Mouse (Mus musculus) retina, adult 2 months (tissue): ENCODE results near the gene Tbxa2r.
A peak's percentile ranks its signal among the peaks of the same experiment; 100 is the strongest.

Experiments used
- DNase-seq: peaks from one replicate; pipeline ENCODE4 v3.0.0-alpha.2; 2012; ENCODE audit warnings: low read depth, low spot score

Gene Tbxa2r

DNA sequence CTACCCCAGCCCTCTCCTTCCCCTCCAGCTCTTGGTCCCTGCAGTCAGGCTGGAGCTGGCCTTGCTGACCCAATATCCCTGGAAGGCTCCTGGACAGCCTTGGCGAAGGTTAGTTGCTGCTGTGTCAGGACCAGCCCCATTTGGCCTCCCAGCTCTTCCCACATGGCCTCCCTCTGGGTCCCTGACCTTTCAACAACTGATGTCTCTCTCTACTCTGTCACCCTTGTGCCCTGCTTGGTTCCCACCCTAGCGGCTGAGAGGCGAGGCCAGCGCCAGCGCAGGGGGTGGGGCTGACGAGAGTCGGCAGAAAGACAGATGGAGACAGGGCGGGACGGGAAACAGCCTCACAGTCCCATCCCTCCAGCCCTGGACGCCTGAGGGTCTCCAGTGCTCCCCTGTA is at the start of gene Tbxa2r:
Gene Tbxa2r (plus strand): TSS at position 346 of the 400 bp plus-strand sequence.
- DNase-seq, result no peak

DNA sequence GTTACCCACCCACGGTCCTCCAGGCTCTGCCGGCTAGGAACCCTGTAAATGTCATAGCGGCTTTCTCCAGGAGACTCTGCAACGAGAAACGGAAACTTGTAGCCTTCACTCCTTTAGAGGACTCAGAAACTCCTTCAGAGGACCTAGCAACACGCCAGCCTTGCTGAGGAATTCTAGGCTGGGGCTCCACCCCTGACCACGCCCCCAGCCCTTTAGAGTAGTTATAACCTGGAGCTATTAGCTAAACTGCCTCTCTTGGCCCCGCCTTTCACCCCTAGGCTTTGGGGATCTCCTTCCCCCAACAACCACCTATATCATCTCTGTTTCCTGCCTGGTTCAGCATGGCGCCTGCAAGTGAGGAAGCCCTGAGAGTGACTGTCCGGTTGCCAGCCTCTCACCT is 49.0 kb upstream of the Tbxa2r start:
- no peak for DNase-seq

DNA sequence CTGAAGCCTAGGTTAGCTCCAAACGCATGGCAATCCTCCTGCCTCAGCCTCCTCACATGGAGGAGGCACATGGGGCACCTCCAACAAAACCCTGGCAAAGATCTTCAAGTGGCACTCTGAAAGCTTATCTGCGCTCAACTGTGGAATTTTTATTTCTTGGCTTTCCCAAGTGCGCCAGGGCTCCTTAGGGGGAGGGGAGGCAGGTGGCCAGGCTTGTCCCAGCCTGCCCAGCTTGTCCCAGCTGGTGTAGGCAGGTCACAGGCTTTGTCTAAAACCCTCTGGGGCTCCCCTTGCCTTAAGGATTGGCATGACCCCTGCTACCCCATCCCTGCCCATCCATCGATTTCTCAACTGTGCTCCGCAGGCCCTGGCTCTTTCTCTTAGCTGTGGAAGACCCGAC is 44.3 kb upstream of the Tbxa2r start:
- no peak for DNase-seq

DNA sequence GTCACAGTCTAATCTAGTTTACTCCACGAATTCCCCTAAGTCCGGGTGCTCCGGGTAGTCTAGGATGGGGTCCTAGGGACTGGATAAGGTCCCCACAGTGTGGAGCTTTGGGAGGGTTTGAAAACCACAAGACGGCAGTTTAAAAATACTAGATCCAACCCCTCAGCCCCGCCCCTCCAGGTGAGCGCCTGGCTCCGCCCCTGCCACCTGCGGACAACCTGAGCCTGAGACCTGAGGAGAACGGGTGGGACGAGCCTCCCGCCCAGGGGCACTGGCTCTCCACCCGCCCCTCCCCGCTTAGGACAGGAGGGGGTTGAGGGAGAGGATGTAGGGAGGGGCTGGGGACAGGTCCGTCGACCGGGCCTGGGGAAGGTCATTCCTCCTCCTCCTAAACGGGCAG is 43.8 kb upstream of the Tbxa2r start:
- DNase-seq, result no peak

DNA sequence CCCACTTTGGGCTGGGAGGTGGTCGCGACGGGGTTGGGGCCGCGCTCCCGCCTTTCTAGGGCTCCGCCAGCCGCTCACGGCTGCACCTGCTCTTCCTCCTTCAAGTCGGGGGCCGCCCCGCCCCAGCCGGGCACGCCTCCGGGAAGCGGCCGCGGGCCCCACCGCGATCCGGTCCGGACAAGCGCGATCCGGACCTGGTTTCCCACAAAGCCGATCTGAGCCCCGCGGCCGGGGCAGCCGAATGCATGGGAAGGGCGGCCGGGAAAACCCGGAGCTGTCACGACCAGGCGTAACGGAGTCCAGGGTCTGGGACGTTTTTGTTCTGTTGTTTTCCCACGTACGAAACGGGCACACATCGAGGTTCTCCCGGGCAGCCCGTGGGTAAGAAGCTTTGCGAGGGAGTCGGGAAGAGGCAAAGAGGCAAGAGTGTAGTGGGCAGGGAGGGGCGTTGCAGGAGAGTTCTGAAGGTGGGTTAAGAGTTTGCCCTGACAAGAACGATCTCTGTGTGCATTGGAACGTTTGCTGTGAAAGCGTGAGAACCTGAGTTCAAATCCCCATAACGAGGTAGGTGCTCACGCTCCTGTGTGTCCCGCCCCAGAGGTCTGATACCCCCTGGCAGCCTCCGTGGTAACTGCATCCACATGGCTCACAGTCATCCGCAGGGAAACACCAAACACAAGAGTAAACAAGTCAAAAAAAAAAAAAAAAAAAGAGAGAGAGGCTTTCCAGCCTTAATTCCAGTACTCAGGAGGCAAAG is 42.7 kb upstream of the Tbxa2r start:
- peak; percentile 65 for DNase-seq

DNA sequence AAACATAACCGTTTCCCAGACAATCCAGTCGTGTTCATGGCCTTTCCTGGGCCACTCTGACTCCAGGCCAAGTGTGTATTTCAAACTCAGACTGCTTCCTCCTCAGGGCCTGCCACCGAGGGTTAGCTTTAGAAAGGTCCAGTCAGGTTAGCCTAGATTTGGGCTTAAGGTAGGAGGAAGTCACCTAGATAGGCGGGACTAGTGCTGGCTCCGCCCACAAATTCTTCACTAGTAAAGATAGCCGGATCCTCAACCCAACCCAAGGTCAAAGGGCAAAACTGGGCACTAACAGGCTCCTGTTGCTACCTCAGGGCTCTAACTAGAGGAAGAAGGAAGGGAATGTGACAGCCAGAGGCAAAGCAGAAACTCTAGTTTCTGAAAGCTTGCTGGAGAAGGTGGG is 41.9 kb upstream of the Tbxa2r start:
- no peak for DNase-seq

DNA sequence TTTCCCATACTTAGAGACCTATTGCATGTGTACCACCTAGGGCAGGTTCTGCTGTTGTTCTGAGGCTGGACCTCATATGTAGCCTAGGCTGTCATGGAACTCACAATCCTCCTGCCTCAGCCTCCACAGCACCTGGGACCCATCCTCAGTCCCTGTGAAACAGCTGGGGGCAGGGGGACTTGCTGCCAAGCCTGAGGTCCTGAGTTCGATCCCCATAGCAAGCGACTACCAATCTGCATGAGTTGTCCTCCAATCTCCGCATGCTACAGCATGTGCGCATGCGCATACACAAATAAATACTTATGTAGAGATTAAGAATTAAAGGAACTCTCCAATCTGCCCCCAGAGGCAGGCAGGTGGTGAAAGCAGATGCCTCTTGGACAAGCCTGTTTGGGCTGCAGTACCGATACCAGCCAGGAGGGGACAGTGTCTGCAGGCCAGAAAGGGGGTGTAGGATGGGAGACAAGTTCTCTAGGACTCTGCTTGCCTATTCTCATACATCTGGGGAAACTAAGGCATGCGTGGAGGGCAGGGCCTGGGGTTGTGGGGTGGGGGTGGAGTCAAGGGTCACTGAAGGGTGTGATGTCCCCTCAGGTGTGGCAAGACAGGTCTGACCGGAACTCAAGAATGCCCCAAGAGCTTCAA is 40.9 kb upstream of the Tbxa2r start:
- DNase-seq, result no peak

DNA sequence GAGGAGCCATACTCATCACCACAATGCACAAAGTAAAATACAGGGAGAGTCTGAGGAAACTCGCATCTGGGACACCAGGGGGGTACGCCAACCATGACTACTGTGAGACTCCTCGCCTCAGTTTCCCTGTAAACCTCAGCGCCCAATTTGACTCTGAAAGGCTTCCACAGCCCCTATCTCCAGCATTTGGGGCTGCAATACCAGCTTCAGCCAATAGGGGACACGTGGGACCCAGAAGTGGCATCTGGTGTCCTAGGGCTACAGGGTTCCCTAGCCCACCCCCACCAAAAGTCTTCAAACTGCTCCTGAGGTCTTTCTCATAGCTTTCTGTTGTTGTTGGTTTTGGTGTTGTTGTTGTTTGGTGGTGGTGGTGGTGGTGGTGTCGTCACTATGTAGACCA is 39.9 kb upstream of the Tbxa2r start:
- DNase-seq, result no peak

DNA sequence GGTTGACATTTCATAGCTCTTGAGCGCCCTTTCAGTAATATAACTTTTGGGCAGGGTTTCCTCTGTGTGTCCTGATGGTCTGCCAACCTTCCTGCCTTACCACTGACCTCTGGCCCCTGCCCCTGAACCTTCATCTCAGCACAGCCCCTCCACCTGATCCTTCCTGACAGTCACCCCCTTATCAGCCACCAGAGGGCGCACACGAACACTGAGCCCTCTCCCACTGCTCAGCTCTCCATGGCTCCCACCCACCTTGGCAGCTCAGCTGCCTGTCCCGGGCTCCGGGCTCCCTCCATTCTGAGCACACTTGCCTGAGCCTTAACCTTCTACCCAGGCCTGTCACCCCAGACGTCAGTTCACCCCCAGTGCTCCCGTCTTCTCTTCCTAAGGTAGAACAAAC is 39.3 kb upstream of the Tbxa2r start:
- peak; percentile 48 for DNase-seq

DNA sequence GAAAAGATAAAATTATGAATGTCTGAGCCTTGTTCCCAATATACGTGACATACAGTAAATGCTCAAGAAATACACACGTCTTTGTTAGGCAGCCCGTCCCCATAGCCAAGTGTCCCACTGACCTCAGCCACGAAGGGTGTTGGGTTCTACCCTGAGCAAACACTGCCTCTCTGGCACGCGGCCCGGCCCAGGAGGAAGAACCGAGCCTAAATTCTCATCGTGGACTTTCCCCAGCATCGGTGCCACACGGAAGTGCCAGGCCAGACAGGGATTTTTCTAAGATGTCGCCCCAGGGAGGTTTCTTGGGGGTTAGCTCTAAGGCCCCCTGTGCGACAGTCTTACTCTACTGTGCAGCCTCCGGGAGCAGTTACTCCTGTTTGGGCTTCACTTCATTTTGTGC is 38.7 kb upstream of the Tbxa2r start:
- no peak for DNase-seq

DNA sequence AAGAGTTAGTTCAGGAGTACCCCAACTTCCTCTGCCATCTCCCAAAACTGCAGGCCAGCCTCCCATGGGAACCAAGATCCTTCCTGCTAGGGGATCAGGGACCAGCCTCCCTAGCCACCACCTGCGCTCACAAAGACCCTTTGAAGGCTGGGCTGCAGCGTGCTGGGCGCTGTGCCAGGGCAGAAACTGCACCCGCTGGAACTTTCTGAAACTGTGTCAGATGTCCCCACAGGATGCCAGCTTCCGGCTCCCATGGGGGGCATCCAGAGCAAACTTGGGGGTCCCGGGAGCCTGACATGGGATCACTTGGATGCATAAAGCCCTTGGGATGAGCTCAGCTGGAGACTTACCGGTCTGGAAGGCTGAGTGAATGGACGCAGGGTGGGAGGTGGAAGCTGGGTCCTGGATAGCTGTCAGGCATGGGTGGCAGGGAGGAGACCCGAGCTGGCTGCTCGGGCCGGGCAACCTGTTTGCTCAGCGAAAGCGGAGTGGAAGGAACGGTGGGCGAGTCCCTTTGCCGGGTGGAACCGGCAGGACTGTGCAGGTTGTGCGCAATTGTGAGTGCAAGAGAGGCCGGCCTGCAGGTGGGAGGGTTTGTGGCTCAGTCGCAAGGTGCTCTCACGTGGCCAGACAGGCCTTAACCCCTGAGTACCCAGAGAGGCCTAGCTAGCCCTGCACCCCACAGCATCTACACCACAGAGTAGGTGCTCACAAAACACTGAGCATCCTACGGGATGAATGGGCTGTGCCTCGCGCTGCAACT is 37.7 kb upstream of the Tbxa2r start:
- no peak for DNase-seq

DNA sequence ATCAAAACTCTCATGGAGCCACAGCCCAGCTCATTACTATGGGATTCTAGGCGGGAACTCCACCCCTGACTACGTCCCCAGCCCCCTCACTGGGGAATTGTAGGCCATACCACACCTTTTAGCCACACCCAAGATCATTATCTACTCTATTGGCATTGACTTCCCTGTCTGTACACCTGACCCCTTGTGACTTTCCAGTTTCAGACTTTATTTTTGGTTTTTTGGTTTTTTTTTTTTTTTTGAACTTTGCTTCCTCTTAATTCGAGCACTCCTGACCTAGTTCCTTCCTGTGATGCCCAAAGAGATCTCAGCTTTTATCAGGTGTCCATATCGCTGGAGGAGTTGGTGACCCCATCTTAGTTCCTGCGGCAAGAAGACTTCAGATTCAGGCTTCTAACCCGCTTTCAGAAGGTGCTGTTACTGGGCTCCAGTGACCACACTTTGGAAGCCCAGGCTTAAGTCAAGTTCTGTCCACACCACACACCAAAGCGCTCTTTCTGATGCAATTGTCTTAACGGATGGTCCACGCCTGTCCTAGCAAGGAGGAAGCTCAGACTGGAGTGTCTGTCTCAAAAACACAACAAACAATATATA is 36.9 kb upstream of the Tbxa2r start, which contains the start of gene Tjp3:
Gene Tjp3 (minus strand): TSS at position 71 of the 594 bp plus-strand sequence.
- no peak for DNase-seq

DNA sequence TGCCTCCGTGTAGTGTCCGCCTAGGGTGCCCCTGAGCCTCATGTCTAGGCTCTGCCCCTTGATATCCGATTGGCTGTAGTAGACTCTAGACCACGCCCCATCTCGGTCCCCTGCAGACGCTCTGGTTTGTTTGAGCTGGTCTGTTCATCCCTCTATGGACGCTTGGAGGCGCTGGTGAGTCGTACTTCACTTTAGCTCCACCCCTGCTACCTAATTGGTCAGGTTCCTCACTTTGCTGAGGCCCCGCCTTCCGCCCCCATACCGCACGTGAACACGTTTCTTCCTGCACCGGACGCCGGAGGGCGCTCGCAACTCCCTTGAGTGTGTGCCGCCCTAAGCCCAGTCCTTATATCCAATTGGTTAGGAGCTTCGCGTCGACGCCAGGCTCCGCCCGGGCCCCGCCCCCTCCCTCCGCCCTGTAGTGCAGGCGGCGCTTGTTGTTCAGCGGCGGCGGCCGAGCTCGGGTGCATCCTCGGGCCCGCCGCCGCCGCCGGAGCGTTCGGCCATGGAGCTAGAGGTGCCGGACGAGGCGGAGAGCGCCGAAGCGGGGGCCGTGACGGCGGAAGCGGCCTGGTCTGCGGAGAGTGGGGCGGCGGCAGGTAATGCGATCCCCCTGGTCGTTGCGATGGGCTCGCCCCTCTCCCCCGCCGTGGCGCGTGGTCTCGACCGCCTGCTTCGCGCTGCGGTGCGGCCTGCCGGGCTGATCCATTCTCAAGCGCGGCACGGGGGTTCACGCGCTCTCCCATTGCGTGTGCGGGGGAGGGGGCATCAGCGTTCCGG is 35.8 kb upstream of the Tbxa2r start, which contains the start of gene Pip5k1c:
Gene Pip5k1c (plus strand): TSS at position 410 of the 780 bp plus-strand sequence.
- DNase-seq, result peak; percentile 100

DNA sequence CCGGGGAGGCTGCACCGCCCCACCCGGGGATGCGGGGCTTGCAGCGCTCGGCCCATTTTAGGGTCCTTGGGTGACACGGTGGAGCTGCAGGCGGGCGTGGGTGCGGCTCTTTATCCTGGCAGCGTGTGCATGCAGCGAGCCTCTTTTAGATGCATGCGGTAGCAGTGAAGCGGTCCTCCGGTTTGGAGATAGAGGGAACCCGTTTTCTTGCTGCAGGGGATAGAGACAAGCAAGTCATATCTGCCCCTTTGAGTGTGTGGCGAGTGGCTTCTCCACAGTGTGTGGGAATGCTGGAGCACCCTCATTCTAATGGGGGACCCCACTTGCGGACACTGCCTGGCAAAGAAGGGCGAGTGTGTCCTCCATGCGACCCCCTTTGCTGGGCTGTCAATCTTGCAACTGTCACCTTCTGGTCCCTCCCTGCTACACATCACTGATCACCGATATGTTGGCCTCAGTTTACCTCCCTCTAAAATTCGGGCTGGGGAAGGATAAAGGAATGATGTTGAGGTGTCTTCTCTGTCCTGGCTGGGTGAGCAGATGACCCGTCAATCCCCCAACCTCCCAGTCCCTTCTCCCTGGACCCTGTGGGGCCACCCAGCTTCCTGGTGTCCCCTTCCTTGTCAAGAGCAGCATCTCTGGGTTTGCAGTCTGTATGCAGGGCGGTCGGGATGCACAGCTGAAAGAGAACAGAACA is 35.0 kb upstream of the Tbxa2r start:
- DNase-seq, result no peak

DNA sequence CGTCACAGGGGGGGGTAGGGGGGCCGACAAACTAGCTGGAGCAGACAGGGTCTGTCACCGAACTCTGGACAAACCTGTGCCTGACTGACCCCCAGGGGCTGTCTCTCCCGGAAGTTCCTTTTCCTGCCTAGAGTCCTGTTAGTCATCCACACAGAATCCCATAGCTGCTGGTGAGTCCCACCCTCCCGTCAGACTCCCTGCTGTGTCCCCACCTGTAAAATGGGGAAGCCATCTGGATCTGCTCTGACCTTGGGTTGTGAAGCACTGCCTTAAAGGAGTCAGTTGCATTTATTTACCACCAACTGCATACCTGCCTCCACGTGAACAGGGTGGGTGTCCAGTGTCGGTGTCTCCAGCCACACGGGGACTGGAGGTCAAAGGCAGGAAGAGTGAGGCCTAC is 34.1 kb upstream of the Tbxa2r start:
- DNase-seq, result no peak

DNA sequence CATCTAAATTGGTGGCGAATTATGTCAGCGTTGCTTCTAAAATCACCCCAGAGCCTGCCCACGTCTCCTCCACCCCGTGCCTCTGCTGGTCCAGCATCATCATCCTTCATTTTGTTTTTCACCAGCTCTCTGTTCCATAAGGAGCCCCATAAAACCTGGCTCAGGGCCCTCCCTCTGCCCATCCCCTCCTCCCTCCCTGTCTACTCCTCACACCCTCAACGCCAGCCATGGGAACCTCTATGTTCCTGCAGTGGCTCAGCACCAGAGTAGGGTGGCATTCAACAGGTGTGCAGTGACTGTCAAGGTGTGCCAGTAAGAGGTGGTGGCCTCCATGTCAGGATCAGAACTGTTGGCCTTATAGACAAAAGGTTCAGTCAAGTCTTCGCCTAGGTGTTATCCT is 33.3 kb upstream of the Tbxa2r start:
- DNase-seq, result no peak

DNA sequence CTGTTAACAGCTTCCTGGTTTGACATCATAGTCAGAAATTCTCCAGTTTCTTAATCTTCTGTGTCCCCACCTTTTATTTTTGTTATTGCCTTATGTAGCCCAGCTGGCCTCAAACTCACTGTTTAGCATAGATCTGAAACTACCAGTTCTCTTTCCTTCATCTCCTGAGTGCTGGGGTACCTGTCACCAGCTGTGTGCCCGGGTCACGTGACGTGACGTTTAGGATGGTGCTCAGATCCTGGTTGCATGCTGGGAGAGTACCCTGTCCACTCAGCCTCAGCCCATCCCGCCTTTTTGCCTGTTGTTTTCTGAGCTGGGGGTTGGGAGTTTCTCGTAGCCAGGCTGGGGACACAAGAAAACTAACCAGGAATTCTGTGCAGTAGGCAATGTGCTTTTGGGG is 31.3 kb upstream of the Tbxa2r start:
- no peak for DNase-seq

DNA sequence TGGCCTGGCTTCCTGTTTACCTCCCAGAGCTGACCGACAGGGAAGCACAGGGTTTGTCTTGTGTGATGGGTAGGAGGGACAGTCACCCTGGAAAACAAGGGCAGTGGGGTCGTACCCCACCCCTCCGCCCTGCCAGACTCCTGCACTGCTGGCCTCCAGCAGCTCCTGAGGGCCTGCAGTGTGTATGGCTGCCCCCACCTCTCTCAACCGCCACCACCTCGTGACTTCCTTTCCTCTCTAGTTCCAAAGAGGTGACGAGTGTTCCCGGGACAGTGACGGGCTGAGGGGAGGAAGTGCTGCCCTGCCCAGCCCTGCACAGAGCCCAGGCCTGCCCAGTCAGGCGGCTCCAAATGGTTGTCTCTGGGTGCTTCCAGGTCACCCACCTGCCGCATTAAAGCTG is 30.7 kb upstream of the Tbxa2r start:
- DNase-seq, result no peak

DNA sequence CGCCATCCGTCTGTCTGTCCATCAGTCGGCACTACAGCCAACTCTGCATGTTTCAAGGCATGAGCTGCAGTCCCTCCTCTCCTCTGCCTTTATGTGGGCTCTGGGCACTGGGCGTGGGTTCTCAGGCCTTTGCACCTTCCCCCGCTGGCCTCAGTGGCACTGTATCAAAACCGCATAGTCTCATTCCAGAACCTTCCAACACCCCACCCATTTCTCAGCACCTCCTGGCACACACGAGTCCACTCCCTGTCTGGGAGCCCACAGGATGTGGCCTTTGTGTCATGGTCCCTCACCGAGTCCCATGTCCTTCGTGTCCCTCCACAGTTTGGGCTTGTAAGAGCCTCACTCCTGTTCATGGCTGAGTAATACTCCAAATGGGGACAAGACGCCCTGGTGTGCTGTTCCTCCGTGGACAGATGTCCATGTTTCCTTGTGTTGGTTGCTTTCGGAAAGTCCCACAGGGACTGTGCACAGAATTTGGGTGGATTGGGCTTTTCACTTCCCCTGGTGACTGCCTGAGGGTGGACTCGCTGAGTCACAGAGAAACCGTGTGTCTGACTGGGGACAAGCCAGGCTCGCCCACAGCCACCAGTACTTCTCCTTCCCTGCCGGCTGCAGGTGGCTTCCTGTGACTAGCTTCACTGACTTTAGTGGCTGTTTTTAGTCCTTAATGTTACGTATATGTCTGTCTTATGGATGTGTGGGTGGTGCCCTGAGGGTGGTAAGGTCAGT is 30.0 kb upstream of the Tbxa2r start:
- DNase-seq, result no peak
